Mouse (Mus musculus) neural tube, embryonic 13.5 days (tissue): ENCODE measurements around the gene Rbm17. TPM values are rescaled to one million over a fixed set of nuclear protein-coding genes. Genes with fewer than 3 reads are reported as not detected.
"Not testable (repeated sequence)": the region's sequence is repeated elsewhere in the genome, so short reads cannot be mapped to it uniquely, and the experiment has no call there.

ENCODE experiments used
- ATAC-seq: fragments of 200-750 bp; cut with Nextera tagmentation; 2 replicates; pipeline ENCODE4 v1.8.0; 2017; ENCODE audit warnings: low read depth, mild to moderate bottlenecking, moderate TSS enrichment, moderate library complexity
- H3K27ac ChIP-seq: fragments of 300-500 bp; sonication (generic); replicated peaks from 2 replicates; pipeline ENCODE4 v1.5.1; 2015; ENCODE audit warnings: moderate library complexity, mild to moderate bottlenecking, inconsistent platforms
- H3K27me3 ChIP-seq: fragments of 300-500 bp; sonication (generic); 2 replicates; pipeline ENCODE4 v1.6.1; 2015; ENCODE audit warnings: mild to moderate bottlenecking, inconsistent platforms
- H3K36me3 ChIP-seq: fragments of 300-500 bp; sonication (generic); 2 replicates; pipeline ENCODE4 v1.6.1; 2015; ENCODE audit warnings: mild to moderate bottlenecking, inconsistent platforms
- H3K4me1 ChIP-seq: fragments of 300-500 bp; sonication (generic); replicated peaks from 2 replicates; pipeline ENCODE4 v1.6.1; 2015; ENCODE audit warnings: inconsistent platforms
- H3K4me2 ChIP-seq: fragments of 300-500 bp; sonication (generic); 2 replicates; pipeline ENCODE4 v1.6.1; 2015; ENCODE audit warnings: inconsistent platforms, mild to moderate bottlenecking, moderate library complexity
- H3K4me3 ChIP-seq: fragments of 300-500 bp; sonication (generic); 2 replicates; pipeline ENCODE4 v1.5.1; 2015; ENCODE audit warnings: mild to moderate bottlenecking, inconsistent platforms
- H3K9ac ChIP-seq: fragments of 300-500 bp; sonication (generic); 2 replicates; pipeline ENCODE4 v1.6.1; 2015; ENCODE audit warnings: moderate library complexity, mild to moderate bottlenecking, inconsistent platforms
- H3K9me3 ChIP-seq: fragments of 300-500 bp; sonication (generic); 2 replicates; pipeline ENCODE4 v1.6.1; 2016; ENCODE audit warnings: inconsistent platforms
- WGBS: fragments of 180-500 bp; shearing (Covaris S2); methylation state at CpG from one replicate; pipeline ENCODE4 v1.1.7; 2015; 5-methylcytosine and 5-hydroxymethylcytosine counted together
- polyA plus RNA-seq: library from polyadenylated mRNA; unstranded; fragments of >200 nt; fragmentation: Nextera tagmentation; extraction: Ambion mirVana; gene quantifications from 2 replicates; pipeline ENCODE4 v1.2.1, GENCODE M21; 2015

The Rbm17 gene
- polyA plus RNA-seq, 1 experiment from 2014 or later: 131 TPM

GRCm38 (mm10) chr2:11541528-11541927 lies 62.4 kb downstream of the Rbm17 start:
- WGBS: 88% methylated on average over 1 of the region's 1 CpGs

GRCm38 (mm10) chr2:11535966-11536365 lies 68.0 kb downstream of the Rbm17 start:
- H3K4me2 ChIP-seq: peak overlapping the region; percentile 79
- no peak overlapping the region; the same call in 1 of the 2 replicates for H3K9ac ChIP-seq
- ATAC-seq: no peak
- peaks cover 13% of the 10 kb centered on the region; the same call in 1 of the 2 replicates for H3K27me3 ChIP-seq
- no peaks in the 10 kb centered on the region for H3K36me3 ChIP-seq
- H3K27ac ChIP-seq: no peak overlapping the region
- H3K9me3 ChIP-seq: no peaks in the 10 kb centered on the region
- WGBS: 62% methylated on average over 8 of the region's 8 CpGs
- H3K4me3 ChIP-seq: peak overlapping the region; percentile 51
- H3K4me1 ChIP-seq: peaks cover 6% of the 10 kb centered on the region; the same call in 1 of the 2 replicates

More at GRCm38 (mm10) chr2:11541528-11541927, 62.4 kb downstream of the Rbm17 start:
- H3K9ac ChIP-seq, H3K27me3 ChIP-seq, ATAC-seq, H3K36me3 ChIP-seq, H3K4me1 ChIP-seq, H3K4me2 ChIP-seq, H3K4me3 ChIP-seq, H3K27ac ChIP-seq, H3K9me3 ChIP-seq: not testable (repeated sequence)

Other genes starting within 250 kb of the Rbm17 start
- 27.2 and 29.4 TPM in 2 replicates for gene Pfkfb3, start 50.1 kb downstream of the Rbm17 start, polyA plus RNA-seq
- gene Gm17490, start 22.1 kb upstream of the Rbm17 start, polyA plus RNA-seq: not detected in 2 replicates
- 0.10 TPM in 1 of 2 replicates, not detected in the other for gene Il2ra, start 38.7 kb upstream of the Rbm17 start, polyA plus RNA-seq
- 0.74 and 0.81 TPM in 2 replicates for gene Il15ra, start 101.1 kb upstream of the Rbm17 start, polyA plus RNA-seq
- 133 and 134 TPM in 2 replicates for gene Fbh1, start 173.4 kb upstream of the Rbm17 start, polyA plus RNA-seq
- gene Ankrd16, start 173.7 kb upstream of the Rbm17 start, polyA plus RNA-seq: 44.4 and 51.2 TPM in 2 replicates